Mouse (Mus musculus): ENCODE data around the gene 4921517D22Rik.

4921517D22Rik gene

DNA sequence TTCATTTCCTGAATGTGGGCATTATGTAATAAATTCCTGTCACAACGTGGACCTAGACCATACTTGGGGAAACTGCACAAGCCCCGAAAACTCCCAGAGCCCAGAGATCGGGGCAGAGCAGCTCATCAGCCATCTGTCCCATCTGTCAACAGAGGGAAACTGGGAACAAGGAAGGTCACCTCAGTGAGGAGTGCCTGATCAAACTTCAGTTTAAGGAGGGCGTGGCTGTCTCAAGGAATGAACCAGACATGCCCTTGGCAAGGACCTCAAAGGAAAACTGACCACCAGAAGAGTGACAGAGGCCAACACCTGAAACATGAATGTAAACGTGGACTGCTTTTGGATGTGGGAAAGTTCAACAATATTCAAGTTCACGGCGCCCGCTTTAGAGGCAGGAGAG is 32.5 kb downstream of the 4921517D22Rik start:
- no peak for DNase-seq (ENCODE audit: low spot score in 2 of 2)

DNA sequence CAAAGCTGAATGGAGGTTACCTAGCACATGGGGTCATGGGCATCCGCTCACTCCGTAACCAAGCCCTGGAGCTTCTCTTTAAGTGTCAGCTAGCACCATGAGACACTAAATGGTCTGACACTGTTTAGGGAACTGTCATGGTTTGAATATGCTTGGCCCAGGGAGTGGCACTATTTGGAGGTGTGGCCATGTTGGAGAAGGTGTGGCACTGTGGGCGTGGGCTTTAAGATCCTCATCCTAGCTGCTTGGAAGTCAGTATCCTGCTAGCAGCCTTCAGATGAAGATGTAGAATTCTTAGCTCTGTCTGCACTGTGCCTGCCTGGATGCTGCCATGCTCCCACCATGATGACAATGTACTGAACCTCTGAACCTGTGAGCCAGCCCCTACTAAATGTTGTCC is 33.5 kb downstream of the 4921517D22Rik start:
- DNase-seq (ENCODE audit: low spot score in 2 of 2): no peak

- no peak for DNase-seq (ENCODE audit: low spot score in 2 of 2)
Measured at GRCm38 (mm10) chr13:59657781-59658180, 36.1 kb downstream of the 4921517D22Rik start.

- no peak for DNase-seq (ENCODE audit: low spot score in 2 of 2)
Measured at GRCm38 (mm10) chr13:59656975-59657388, 36.9 kb downstream of the 4921517D22Rik start.

DNA sequence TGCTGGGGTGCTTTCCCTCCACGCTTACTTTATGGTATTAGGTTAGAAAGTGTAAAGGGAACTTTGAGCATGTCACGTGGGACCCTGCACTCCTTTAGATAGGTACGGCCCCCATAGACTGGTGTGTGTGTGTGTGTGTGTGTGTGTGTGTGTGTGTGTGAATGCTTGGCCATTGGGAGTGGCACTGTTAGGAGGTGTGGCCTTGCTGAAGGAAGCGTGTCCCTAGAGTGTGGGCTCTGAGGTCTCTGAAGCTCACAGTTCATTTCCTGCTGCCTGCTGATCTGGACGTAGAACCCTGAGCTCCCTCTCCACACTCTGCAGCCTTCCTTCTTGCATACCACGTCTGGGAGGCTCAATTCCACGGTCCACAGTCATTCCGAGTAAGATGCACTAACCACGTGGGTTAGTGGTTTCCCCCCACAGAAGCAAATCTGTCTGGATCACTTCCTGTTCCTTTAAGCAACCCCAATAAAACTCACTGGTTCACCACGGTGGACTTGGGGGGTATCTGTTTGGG is 37.5 kb downstream of the 4921517D22Rik start:
- DNase-seq (ENCODE audit: low spot score in 2 of 2): no peak

- no peak for DNase-seq (ENCODE audit: low spot score in 2 of 2)
Measured at GRCm38 (mm10) chr13:59655718-59656315, 38.1 kb downstream of the 4921517D22Rik start.

DNA sequence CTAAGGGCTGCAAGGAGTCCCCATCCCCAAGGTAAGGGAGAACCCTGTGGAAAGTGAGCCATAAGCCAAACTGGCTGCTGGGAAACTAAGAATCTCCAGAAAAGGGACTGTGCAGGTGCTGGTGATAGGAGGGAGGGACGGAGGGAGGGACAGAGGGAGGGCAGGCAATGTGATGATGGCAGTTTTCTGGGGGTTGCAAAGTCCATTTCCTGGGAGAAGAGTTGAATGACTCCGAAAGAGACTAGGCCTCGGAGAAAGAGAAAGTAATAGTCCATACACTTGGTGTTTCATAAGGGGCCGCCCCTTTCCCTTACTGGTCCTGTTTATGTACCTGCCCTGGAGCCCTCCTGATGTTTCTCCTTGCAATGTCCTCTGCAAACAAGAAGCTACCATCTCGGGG is 39.4 kb downstream of the 4921517D22Rik start:
- no peak for DNase-seq (ENCODE audit: low spot score in 2 of 2)

DNA sequence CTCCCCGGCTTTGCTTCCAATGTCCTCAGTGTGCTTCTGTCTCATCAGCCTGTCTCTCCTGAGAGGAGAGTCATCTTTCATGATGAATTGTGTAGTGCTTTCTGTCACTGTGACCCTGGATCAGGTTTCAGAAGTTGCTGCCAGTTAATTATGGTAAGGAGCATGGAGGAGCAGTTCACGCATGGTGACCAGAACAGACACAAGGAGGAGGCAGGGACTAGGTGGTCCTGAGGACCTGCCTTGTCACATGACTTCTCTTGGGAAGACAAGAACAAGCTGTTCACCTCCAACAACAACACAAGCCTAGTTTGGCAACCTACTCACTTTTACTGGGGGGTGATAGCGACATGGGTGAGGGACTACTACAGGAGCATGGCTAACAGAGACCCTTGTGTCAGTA is 40.8 kb downstream of the 4921517D22Rik start:
- no peak for DNase-seq (ENCODE audit: low spot score in 2 of 2)

DNA sequence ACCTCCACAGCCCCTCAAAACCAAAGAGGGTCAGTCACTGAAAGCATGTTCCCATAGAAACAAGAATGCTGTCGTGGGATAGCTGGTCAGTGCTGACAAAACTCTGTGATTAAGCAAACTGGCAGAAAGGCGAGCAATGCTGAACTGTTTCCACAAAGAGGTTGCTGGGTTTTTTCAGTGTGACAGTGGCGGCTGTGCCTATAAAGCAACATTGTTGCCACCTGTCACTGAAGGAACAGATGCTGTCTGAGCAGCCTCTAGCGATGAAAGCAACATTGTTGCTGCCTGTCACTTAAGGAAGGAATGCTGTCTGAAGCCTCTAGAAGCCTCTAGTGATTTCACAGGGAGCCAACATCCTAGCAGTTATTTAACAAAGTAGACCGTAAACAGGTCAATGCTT is 41.3 kb downstream of the 4921517D22Rik start:
- DNase-seq (ENCODE audit: low spot score in 2 of 2): no peak

GRCm38 (mm10) chr13:59649781-59650180 is 44.1 kb downstream of the 4921517D22Rik start:
- DNase-seq (ENCODE audit: low spot score in 2 of 2): no peak

GRCm38 (mm10) chr13:59648598-59648997 is 45.3 kb downstream of the 4921517D22Rik start:
- no peak for DNase-seq (ENCODE audit: low spot score in 2 of 2)

DNA sequence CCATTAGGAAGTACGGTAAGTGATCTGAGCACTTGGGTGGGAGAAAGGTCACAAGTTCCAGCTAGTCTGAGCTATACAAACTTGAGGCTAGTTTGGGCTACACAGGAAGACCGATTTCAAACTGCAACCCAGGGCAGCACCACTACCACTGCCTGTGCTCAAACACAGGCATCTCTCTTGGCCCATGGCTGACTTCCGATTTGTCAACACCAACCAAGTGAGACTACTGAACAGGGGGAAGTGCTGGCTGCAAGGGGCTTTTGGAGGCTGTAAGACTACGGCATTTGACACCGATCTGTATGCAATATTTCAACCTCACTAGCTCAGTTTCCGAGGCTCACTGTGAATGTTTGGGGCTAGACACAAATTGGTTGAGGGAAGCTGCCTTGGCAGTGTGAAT is 46.4 kb downstream of the 4921517D22Rik start:
- DNase-seq (ENCODE audit: low spot score in 2 of 2): no peak

DNA sequence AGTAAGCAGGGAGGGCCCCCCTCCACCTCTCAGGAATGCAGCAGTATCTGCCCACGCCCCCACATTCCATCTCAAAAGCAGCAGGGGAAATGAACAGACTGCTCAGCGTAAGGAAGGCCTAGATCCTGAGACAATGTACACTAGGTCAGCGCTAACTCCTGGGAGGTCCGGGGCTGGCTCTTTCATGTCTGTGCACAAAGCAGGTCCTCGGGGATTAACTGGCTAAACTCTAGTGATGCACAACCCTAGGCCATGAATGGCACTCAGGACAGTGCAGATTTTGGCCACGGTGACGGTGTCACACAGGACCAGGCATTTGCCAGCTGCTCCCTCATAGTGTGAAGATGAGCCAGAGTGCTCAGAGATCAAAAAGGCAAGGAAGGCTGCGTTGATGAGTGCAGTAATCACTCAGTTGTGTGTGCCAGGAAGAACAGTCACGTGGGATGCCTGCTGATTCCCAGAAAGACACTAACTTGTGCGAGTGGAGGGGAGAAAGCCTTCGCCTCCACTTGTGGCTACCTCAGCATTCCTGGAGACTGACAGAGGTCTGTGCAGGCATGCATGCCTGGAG is 47.1 kb downstream of the 4921517D22Rik start:
- no peak for DNase-seq (ENCODE audit: low spot score in 2 of 2)

DNA sequence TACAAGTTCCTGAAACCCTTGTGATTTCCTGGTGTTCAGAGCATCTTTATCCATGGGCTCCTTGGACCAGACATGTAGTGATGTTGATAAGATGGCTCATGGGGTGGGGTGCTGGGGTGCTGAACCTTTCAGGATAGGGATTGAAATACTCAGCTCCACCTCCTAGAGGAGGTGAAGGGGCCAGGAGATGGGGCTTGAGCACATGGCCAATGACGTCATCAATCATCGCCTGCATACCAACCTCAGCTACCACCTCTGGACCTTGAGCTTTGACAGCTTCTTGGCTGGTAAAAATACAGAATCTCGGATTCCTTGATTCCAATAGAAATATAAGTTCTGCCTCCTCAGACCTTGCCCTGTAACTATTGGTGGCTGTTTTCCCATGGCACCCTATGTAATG is 48.4 kb downstream of the 4921517D22Rik start:
- no peak for DNase-seq (ENCODE audit: low spot score in 2 of 2)

GRCm38 (mm10) chr13:59642818-59643217 is 51.1 kb downstream of the 4921517D22Rik start:
- DNase-seq (ENCODE audit: low spot score in 2 of 2): no peak

DNA sequence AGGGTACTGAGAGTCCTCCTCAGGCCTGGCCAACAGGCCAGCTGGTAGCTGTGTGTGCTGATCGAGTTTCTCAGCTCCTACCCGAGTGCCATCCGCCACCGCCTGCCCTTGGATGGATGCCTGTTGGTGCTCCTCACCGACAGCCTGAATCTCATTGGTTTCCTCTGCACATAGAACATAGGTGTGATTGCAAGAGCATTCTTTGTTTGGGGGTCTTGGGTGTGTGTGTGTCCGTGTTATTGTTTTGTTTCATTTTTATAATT is 53.8 kb downstream of the 4921517D22Rik start:
- no peak for DNase-seq (ENCODE audit: low spot score in 2 of 2)

- DNase-seq (ENCODE audit: low spot score in 2 of 2): no peak
Measured at GRCm38 (mm10) chr13:59639368-59640177, 54.3 kb downstream of the 4921517D22Rik start.

GRCm38 (mm10) chr13:59637800-59638199 is 56.1 kb downstream of the 4921517D22Rik start:
- DNase-seq (ENCODE audit: low spot score in 2 of 2): no peak

Measured in frontal cortex, postnatal 25 days (tissue).